Mouse (Mus musculus) megakaryocyte, embryonic 14.5 days (primary cell): ENCODE data around the gene Rnf26.

Experiments
- FLI1 ChIP-seq: IDR thresholded peaks from 2 replicates; pipeline ENCODE4 v1.6.1; 2012; ENCODE audit warnings: low read length, inconsistent platforms, mixed read lengths
- GATA1 ChIP-seq: IDR thresholded peaks from 3 replicates; pipeline ENCODE4 v1.6.1; 2012; ENCODE audit warnings: mixed read lengths, low read length, inconsistent platforms, borderline replicate concordance

GRCm38 (mm10) chr9:44094737-44095136 is 18.6 kb downstream of the Rnf26 start:
- TF ChIP-seq GATA1 = no peak
- TF ChIP-seq FLI1 = no peak
